Mouse (Mus musculus) heart, adult 18-20 months (tissue): ENCODE data around the gene Chpt1. TPM values are rescaled to one million over a fixed set of nuclear protein-coding genes. Genes with fewer than 3 reads are reported as not detected.
"Not testable (repeated sequence)": the region's sequence is repeated elsewhere in the genome, so short reads cannot be mapped to it uniquely, and the experiment has no call there.

Experiments used
- DNase-seq, 2 experiments: peaks; one replicate each; pipeline ENCODE4 v3.0.0; 2021 to 2022; ENCODE audit warnings: mixed read lengths in 1 of 2
- long read RNA-seq, 2 experiments: library from polyadenylated mRNA; stranded (forward); transcript quantifications; one replicate each; pipeline ENCODE4 v2.0.0; 2021
- total RNA-seq, 2 experiments: library from RNA; stranded (reverse); gene quantifications; 2 replicates each; pipeline ENCODE4 v1.2.3; 2021

Gene Chpt1
- 100 to 1,000 TPM; 329 to 344 TPM for total RNA-seq
- long read RNA-seq, experiment 1, full-length matches to known transcripts: 558 of 616 reads
- long read RNA-seq, experiment 1, partial matches to known transcripts: 19 of 616 reads
- long read RNA-seq, experiment 1, other reads (novel, unspliced or antisense): 39 of 616 reads
- long read RNA-seq, experiment 2, full-length matches to known transcripts: 284 of 324 reads
- long read RNA-seq, experiment 2, partial matches to known transcripts: 10 of 324 reads
- long read RNA-seq, experiment 2, other reads (novel, unspliced or antisense): 30 of 324 reads

- DNase-seq: peak; percentile 91 to 93
Observed at GRCm38 (mm10) chr10:88503421-88504314, at the start of gene Chpt1. Chpt1 (minus strand) TSS chr10:88504073.

- no peak for DNase-seq
Observed at GRCm38 (mm10) chr10:88552738-88553137, 48.9 kb upstream of the Chpt1 start.

- no peak for DNase-seq
Observed at GRCm38 (mm10) chr10:88550225-88550624, 46.4 kb upstream of the Chpt1 start.

GRCm38 (mm10) chr10:88547635-88548034, 43.8 kb upstream of the Chpt1 start:
- no peak for DNase-seq

GRCm38 (mm10) chr10:88530631-88531030, 26.8 kb upstream of the Chpt1 start:
- no peak for DNase-seq

- no peak for DNase-seq
Observed at GRCm38 (mm10) chr10:88524016-88524415, 20.1 kb upstream of the Chpt1 start.

GRCm38 (mm10) chr10:88523212-88523611, 19.3 kb upstream of the Chpt1 start:
- no peak for DNase-seq

GRCm38 (mm10) chr10:88522795-88523194, 18.9 kb upstream of the Chpt1 start:
- DNase-seq: no peak

GRCm38 (mm10) chr10:88515049-88515448, 11.2 kb upstream of the Chpt1 start:
- not testable (repeated sequence) for DNase-seq

GRCm38 (mm10) chr10:88514495-88514894, 10.6 kb upstream of the Chpt1 start:
- peak; percentile 67 to 73 for DNase-seq

GRCm38 (mm10) chr10:88513574-88514135, 9.8 kb upstream of the Chpt1 start:
- DNase-seq: no peak

GRCm38 (mm10) chr10:88511355-88511754, 7.5 kb upstream of the Chpt1 start:
- DNase-seq: no peak

GRCm38 (mm10) chr10:88510503-88511271, 6.8 kb upstream of the Chpt1 start:
- DNase-seq: peak; percentile 81 to 86

GRCm38 (mm10) chr10:88507691-88508143, 3.8 kb upstream of the Chpt1 start:
- no peak for DNase-seq

- DNase-seq: no peak
Observed at GRCm38 (mm10) chr10:88505256-88505655, 1.4 kb upstream of the Chpt1 start.

GRCm38 (mm10) chr10:88504481-88504880, 608 bp upstream of the Chpt1 start:
- no peak for DNase-seq

- DNase-seq: no peak
Observed at GRCm38 (mm10) chr10:88502919-88503318, 954 bp downstream of the Chpt1 start.

GRCm38 (mm10) chr10:88501886-88502765, 1.7 kb downstream of the Chpt1 start:
- DNase-seq: peak; percentile 39 to 60

- no peak for DNase-seq
Observed at GRCm38 (mm10) chr10:88501370-88501769, 2.5 kb downstream of the Chpt1 start.

GRCm38 (mm10) chr10:88499993-88500392, 3.9 kb downstream of the Chpt1 start:
- no peak for DNase-seq
